Mouse (Mus musculus) ES-E14 (cell line): Measurements from ENCODE around the gene Rnf224. TPM values are rescaled to one million over a fixed set of nuclear protein-coding genes. Genes with fewer than 3 reads are reported as not detected.
A peak's percentile ranks its signal among the peaks of the same experiment; 100 is the strongest.

Experiments used
- DNase-seq: peaks from one replicate; pipeline ENCODE4 v3.0.0-alpha.2; 2013; ENCODE audit warnings: low read depth, low spot score
- H3K27ac ChIP-seq: 2 replicates; pipeline ENCODE4 v1.5.1; 2012; ENCODE audit warnings: low read depth, mild to moderate bottlenecking, low read length, moderate library complexity, mixed read lengths; ENCODE audit not compliant: poor library complexity, insufficient read depth, severe bottlenecking
- H3K36me3 ChIP-seq: 2 replicates; pipeline ENCODE4 v1.6.1; 2012; ENCODE audit warnings: mild to moderate bottlenecking, low read length, moderate library complexity, mixed read lengths; ENCODE audit not compliant: control insufficient read depth, poor library complexity, insufficient read depth, severe bottlenecking
- H3K4me1 ChIP-seq, 2 experiments: fragments of 150-350 bp in 1 of 2; sonication (generic) in 1 of 2; 2 replicates each; pipeline ENCODE4 v1.6.1; 2012; ENCODE audit warnings: low read length in 2 of 2, mild to moderate bottlenecking in 1 of 2, mixed read lengths in 1 of 2; ENCODE audit not compliant: control insufficient read depth in 2 of 2, insufficient read depth in 2 of 2, poor library complexity in 1 of 2
- H3K4me3 ChIP-seq, 2 experiments: fragments of 150-350 bp in 1 of 2; sonication (generic) in 1 of 2; 2 replicates each; pipeline ENCODE4 v1.5.1; 2012; ENCODE audit warnings: low read length in 2 of 2, low read depth in 1 of 2, mild to moderate bottlenecking in 1 of 2, mixed read lengths in 1 of 2; ENCODE audit not compliant: insufficient read depth in 1 of 2, poor library complexity in 1 of 2, severe bottlenecking in 1 of 2
- H3K9ac ChIP-seq: 2 replicates; pipeline ENCODE4 v1.6.1; 2012; ENCODE audit warnings: low read depth, mild to moderate bottlenecking, low read length, mixed read lengths; ENCODE audit not compliant: poor library complexity, insufficient read depth, severe bottlenecking
- H3K9me3 ChIP-seq: fragments of 150-350 bp; sonication (generic); 2 replicates; pipeline ENCODE4 v1.6.1; 2012; ENCODE audit warnings: low read depth, mild to moderate bottlenecking, low read length; ENCODE audit not compliant: control insufficient read depth, insufficient read depth
- CHD2 ChIP-seq: IDR thresholded peaks from 2 replicates; pipeline ENCODE4 v1.6.1; 2014; ENCODE audit warnings: mild to moderate bottlenecking, low read depth, low read length, inconsistent platforms
- HCFC1 ChIP-seq: IDR thresholded peaks from 2 replicates; pipeline ENCODE4 v1.6.1; 2012; ENCODE audit warnings: low read length, inconsistent platforms, borderline replicate concordance; ENCODE audit not compliant: insufficient read depth
- MAFK ChIP-seq: IDR thresholded peaks from 2 replicates; pipeline ENCODE4 v1.6.1; 2014; ENCODE audit warnings: mild to moderate bottlenecking, low read depth, low read length, inconsistent platforms; ENCODE audit not compliant: insufficient read depth
- ZC3H11A ChIP-seq: IDR thresholded peaks from 2 replicates; pipeline ENCODE4 v1.6.1; 2012; ENCODE audit warnings: low read depth, mild to moderate bottlenecking, inconsistent platforms, low read length, borderline replicate concordance
- ZNF384 ChIP-seq: IDR thresholded peaks from 2 replicates; pipeline ENCODE4 v1.6.1; 2012; ENCODE audit warnings: low read depth, low read length, inconsistent platforms
- in situ Hi-C, 2 experiments: fragments of 600-800 bp; cut with MboI; formaldehyde crosslinking; loops; one replicate each; pipeline ENCODE4 v1.15.1; 2025; ENCODE audit warnings: low sequenced_read_pairs in 2 of 2, inconsistent platforms in 1 of 2; ENCODE audit not compliant: unreplicated experiment in 2 of 2
- total RNA-seq: library from RNA; depleted of rRNA; stranded (reverse); fragments of 300-350 nt; gene quantifications from 2 replicates; pipeline ENCODE4 v1.2.3, GENCODE M21; 2012

Gene Rnf224
- total RNA-seq, 1 experiment: 0.18 TPM

DNA sequence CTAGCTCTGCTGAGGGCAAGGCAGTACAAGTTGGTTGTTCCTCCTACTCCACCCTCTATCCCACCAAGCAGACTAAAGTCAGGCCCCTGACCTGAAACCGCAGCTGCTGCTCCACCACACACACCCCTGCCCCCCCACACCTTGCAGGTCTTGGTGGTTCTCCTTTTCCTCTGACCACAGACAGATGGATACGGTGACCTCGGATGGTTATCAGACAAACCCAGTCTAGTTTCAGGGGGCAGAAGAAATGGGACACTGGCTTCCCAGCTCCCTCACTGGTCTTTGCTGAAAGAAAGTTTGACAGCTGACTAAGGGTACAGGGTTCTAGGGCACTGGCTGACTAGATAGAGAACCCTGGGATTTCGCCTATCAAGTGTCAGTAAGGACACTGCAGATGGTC, 3.2 kb downstream of the Rnf224 start:
- DNase-seq: no peak
- no peaks in the 10 kb centered on the region for H3K9me3 ChIP-seq
- in situ Hi-C loops: no loop called here
- H3K4me3 ChIP-seq: no peak overlapping the region
- TF ChIP-seq MAFK (no peak), CHD2 (no peak), ZNF384 (no peak), HCFC1 (no peak), ZC3H11A (no peak)
- no peak overlapping the region for H3K9ac ChIP-seq
- peaks cover 6 to 41% of the 10 kb centered on the region in 2 experiments for H3K4me1 ChIP-seq
- no peaks in the 10 kb centered on the region for H3K36me3 ChIP-seq
- H3K27ac ChIP-seq: no peak overlapping the region

DNA sequence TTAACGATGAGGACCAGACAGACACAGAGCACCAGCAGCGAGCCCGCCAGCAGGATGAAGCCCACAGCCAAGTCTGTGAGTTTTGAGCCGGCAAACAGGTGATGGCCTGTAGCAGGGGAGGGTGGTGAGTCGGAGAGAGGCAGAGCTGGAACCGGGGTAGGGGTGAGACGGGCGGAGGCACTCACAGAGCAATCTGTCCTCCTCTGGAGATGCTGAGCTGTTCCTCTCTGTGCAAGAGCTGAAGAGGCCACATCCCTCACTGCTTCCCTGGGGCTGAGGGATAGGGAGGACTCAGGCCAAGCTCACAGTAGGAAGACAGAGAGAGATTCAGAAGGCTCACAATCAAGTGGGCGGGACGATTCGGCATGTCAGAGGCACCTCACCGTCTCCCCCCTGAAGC, 5.5 kb downstream of the Rnf224 start:
- in situ Hi-C loops: no loop called here
- no peak for DNase-seq
- H3K9ac ChIP-seq: peak overlapping the region; percentile 42; the same call in 1 of the 2 replicates
- no peaks in the 10 kb centered on the region for H3K36me3 ChIP-seq
- H3K4me1 ChIP-seq: peaks cover 6 to 31% of the 10 kb centered on the region in 2 experiments; a peak in 3 of 4 replicates
- no peak overlapping the region for H3K27ac ChIP-seq
- no peaks in the 10 kb centered on the region for H3K9me3 ChIP-seq
- H3K4me3 ChIP-seq: peak overlapping the region; percentile 2 to 16; a peak in 2 of 4 replicates
- TF ChIP-seq ZNF384 (no peak), HCFC1 (no peak), CHD2 (no peak), MAFK (no peak), ZC3H11A (no peak)

DNA sequence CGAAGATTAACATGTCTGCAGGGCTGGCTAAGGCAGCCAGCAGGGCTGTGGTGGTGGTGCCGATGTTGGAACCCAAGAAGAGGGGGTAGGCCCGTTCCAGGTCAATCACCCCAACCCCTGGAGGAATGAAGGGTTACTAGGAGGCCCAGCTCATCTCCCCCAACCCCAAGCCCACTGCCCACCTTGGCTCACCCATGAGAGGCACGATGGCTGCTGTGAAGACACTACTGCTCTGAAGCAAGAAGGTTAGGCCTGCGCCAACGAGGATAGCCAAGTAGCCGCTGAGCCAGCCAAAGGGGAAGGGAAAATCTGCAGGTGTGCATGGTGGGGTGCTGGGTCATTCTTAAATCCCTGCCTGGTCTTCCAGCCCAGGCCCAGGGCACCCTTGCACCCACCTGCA, 6.0 kb downstream of the Rnf224 start:
- DNase-seq: no peak
- H3K36me3 ChIP-seq: no peaks in the 10 kb centered on the region
- H3K4me1 ChIP-seq: peaks cover 9 to 28% of the 10 kb centered on the region in 2 experiments; a peak in 3 of 4 replicates
- peak overlapping the region; percentile 2 to 16; a peak in 2 of 4 replicates for H3K4me3 ChIP-seq
- H3K9me3 ChIP-seq: no peaks in the 10 kb centered on the region
- TF ChIP-seq ZC3H11A: no peak
- no peak for TF ChIP-seq HCFC1
- no peak for TF ChIP-seq MAFK
- no peak for TF ChIP-seq CHD2
- TF ChIP-seq ZNF384: no peak
- no peak overlapping the region for H3K27ac ChIP-seq
- peak overlapping the region; percentile 42; the same call in 1 of the 2 replicates for H3K9ac ChIP-seq
- in situ Hi-C loops: no loop called here

DNA sequence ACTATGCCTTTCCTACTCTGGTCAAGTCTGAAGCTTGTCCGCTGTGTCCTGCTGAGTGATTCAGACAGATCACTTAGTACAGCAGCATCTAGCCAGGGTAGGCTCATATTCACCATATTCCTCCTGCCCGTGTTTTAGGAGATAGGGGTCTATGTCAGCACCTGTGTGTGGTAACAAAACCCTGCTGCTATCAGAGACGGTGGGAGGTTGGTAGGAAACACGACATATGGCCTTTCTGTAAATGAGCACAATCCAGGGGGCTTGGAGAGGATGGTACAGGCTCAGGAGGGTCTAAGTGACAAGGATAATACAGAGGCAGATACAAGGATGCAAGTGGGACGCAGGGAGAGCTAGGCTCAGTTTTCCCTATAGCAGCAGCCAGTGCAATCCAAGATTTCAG, 7.0 kb downstream of the Rnf224 start:
- H3K36me3 ChIP-seq: no peaks in the 10 kb centered on the region
- H3K4me1 ChIP-seq: peaks cover 9 to 26% of the 10 kb centered on the region in 2 experiments; a peak in 3 of 4 replicates
- no peak for TF ChIP-seq HCFC1
- no peak for TF ChIP-seq CHD2
- TF ChIP-seq ZC3H11A: no peak
- TF ChIP-seq MAFK: no peak
- TF ChIP-seq ZNF384: no peak
- H3K27ac ChIP-seq: no peak overlapping the region
- no peak for DNase-seq
- H3K9me3 ChIP-seq: no peaks in the 10 kb centered on the region
- H3K4me3 ChIP-seq: no peak overlapping the region
- in situ Hi-C loops: no loop called here
- no peak overlapping the region for H3K9ac ChIP-seq
